Mouse (Mus musculus): ENCODE measurements around the gene Tspan13.
A peak's percentile ranks its signal among the peaks of the same experiment; 100 is the strongest.

The Tspan13 gene

DNA sequence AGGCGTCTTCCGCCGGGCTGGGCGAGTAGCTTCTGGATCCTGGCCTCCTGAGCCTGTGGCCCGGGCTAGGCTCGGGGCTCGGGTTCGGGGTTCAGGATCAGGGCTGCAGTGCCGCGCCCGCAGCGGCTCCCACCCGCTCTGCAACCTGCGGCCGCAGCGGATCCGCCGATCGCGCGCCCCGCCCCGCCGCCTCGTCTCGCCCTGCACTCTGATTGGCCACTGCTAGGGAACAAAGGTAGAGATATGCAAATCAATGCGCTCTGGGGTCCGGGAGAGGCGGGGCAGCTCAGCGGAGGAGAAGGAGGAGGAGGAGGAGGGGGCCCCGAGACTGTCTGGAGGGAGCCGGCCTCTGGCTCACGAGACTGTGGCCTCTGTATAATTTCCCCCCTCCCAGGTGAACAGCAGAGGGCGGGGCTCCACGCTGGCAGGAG, at the start of gene Tspan13:
TSS of gene Tspan13 (minus strand) at position 153 of the 431 bp plus-strand sequence.
- DNase-seq (ENCODE audit: low read depth in 2 of 2, low spot score in 2 of 2): peak; percentile 87 to 92

DNA sequence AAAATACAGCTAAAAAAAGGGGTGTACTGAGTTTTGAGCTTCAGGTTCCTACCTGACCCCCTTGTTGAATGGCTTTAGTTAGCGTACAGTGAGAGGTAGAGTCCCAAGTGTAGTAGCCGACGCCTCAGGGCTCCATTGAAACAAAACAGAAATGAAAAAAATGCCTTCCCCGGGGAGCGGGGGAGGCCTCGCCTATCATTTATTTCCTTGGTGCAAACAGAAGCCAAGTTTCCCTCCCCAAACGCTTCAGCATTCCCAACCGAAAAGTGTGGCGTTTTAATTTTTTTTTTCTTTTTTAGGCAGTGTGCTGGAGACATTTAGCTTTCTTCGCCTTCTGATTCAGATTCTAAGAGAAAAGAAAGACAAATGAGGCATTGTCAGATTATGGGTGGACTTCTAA, 49.7 kb upstream of the Tspan13 start:
- DNase-seq (ENCODE audit: low read depth in 2 of 2, low spot score in 2 of 2): no peak

GRCm38 (mm10) chr12:36089221-36089620, 46.9 kb upstream of the Tspan13 start:
- DNase-seq (ENCODE audit: low read depth in 2 of 2, low spot score in 2 of 2): no peak

DNA sequence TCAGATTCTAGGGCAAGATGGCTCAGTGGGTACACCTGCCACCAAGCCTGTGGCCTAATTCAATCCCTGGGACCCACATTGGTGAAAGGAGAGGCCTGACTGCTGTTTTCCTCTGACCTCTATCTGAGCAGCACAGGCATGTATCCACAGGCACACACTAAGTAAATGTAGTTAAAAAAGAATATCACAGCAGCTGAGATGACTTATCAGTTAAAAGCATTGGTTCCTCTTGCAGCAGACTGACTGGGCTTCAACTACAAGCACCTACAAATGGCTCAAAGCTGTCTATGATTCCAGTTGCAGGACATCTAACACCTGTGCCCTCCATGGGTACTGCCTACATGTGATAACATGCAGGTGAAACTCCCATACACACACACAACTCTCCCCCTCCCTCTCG, 46.5 kb upstream of the Tspan13 start:
- DNase-seq (ENCODE audit: low read depth in 2 of 2, low spot score in 2 of 2): no peak

GRCm38 (mm10) chr12:36085380-36085779, 43.1 kb upstream of the Tspan13 start:
- no peak for DNase-seq (ENCODE audit: low read depth in 2 of 2, low spot score in 2 of 2)

DNA sequence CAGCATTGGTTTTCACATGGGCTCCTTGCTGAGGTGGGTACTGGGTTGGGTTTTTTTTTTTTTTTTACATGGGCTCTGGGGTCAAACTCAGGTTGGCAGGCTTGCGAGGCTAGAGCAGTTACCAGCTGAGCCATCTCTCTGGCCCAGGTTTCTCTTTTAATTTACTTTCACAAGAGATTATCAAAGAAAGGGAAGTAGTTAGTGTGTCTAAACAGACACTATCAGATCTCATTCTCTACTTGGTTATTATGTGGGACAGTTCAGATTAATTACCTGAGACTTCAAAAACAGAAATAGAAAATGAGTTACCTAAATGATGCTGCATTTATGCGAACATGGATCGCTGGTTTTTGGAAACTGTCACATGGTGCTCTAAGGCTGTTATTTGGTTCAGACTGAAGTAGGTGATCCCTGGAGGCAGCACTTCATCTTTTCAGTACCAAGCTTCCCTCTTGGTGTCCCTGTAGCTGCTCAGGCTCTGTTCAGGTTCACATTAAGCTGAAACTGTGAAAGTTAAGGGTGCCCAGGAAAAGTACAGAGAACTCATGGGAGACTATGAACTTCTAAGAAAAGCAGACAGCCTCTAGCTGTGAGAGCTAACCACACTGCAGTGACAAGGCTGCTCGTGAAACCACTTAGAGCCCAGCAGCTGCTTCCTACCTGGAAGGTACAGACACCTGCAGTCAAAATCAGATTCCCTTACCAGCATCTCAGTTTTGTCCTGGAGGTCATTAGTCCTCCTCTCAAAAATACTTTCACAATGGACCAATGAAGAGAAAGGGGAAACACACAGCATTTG, 36.0 kb upstream of the Tspan13 start:
- no peak for DNase-seq (ENCODE audit: low read depth in 2 of 2, low spot score in 2 of 2)

- DNase-seq (ENCODE audit: low read depth in 2 of 2, low spot score in 2 of 2): peak in 1 of 2 experiments; percentile 1
These were observed 30.6 kb upstream of the Tspan13 start for GRCm38 (mm10) chr12:36072860-36073259.

DNA sequence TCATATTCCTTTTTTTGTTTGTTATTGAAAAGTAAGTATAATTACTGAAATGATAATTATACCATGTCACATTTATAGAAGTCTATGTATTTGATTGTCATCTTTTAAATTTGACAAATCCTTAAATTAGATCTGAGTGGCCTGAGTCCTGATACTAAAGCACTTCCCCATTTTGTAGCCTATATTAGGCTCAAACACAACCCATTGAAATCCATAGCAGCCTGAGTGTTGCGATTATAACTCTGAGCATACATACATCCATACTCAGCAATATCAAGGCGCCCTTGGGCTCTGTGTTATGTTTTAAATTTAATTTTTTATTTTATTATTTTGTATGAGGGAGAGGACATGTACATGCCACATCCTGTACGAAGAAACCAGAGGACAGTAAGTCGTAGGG, 27.9 kb upstream of the Tspan13 start:
- no peak for DNase-seq (ENCODE audit: low read depth in 2 of 2, low spot score in 2 of 2)

DNA sequence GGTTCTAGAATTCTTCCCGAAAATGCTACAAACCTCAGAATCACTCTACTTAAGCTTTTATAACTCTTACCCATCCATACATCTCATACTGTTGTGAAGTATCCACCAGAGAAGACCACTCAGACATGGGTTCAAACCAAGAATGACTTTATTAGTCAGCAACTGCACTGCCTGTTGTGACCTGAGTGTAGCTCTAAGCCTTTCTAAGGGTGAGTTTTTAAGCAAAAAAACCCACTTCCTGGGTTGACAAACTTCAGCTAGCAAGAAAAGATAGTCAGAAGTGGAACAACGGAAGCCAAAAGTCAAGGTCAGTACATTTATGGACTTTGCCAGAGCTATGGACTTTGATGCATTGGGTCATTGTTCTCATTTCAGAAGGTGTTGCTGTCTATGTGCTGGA, 25.2 kb upstream of the Tspan13 start:
- DNase-seq (ENCODE audit: low read depth in 2 of 2, low spot score in 2 of 2): no peak

GRCm38 (mm10) chr12:36065911-36066310, 23.6 kb upstream of the Tspan13 start:
- DNase-seq (ENCODE audit: low read depth in 2 of 2, low spot score in 2 of 2): no peak

GRCm38 (mm10) chr12:36057699-36058098, 15.4 kb upstream of the Tspan13 start:
- no peak for DNase-seq (ENCODE audit: low read depth in 2 of 2, low spot score in 2 of 2)

GRCm38 (mm10) chr12:36050276-36050675, 8.0 kb upstream of the Tspan13 start:
- no peak for DNase-seq (ENCODE audit: low read depth in 2 of 2, low spot score in 2 of 2)

- no peak for DNase-seq (ENCODE audit: low read depth in 2 of 2, low spot score in 2 of 2)
These were observed 5.3 kb upstream of the Tspan13 start for GRCm38 (mm10) chr12:36047593-36047992.

DNA sequence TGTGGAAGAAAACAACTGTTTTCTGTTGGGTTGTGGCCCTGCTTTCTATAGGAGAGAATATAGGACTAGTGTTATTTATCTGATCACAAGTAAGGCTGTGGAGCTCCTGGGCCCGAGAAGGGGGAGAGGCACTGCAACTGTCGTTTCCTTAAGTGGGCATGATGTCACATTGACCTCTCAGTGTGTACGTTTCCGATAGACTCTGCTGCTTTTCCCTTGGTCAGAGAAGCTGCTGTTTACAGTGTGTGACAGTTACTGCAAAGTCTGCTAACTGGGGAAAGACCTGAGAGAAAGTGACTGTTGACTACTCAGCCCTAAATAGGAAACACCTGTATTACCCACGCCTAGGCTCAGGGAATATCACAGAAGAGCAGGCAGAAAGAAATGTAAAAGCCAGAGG, 3.9 kb upstream of the Tspan13 start:
- no peak for DNase-seq (ENCODE audit: low read depth in 2 of 2, low spot score in 2 of 2)

DNA sequence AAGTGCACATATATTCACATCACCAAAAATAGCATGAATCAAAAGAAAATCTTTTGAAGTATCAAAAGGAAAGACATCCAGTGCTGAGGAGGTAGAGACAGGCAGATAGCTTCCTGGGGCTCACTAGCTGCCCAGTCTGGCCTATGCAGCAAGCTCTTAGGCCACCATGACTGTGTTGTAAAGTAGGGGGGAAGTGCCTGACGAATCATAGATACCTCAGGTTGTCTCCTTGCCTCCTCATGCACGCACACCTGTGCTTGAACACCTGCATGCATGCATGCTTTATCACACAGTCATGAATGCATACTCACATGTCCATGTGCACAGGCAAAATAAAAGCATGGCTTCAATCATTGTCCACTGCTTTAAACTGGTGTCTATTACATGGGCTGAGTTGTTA, 2.4 kb upstream of the Tspan13 start:
- no peak for DNase-seq (ENCODE audit: low read depth in 2 of 2, low spot score in 2 of 2)

DNA sequence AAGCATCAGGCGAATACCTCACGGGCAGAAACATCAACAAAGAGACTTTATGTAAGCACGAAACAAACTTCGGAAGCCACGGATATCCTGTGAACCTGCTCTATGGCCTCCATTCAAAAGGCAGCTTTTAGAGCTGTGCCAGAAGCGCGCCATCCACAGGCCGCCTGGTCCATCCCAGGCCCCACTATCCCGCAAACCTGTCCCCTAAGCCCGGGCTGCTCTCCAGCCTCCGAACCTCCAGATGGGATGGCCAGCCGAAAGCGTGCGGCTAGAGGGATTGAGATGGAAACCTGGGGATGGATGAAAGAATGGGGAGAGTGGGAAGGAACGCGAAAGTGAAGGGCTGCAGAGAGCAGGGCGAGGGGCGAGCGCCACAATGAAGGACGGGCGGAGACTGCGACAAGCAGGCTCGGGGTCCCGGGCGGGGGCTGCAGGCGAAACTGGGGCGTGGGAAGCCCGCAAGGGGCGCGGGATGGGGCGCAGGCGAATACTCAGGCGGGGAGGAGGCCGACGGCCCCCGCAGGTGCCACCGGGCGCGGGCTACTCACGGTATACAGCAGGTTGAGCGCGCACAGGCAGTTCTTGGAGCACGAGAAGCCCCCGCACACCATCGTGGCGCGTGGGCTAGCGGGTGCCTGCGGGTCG, 475 bp downstream of the Tspan13 start:
- peak; percentile 52 to 62 for DNase-seq (ENCODE audit: low read depth in 2 of 2, low spot score in 2 of 2)

GRCm38 (mm10) chr12:36041281-36041589, 1.1 kb downstream of the Tspan13 start:
- DNase-seq (ENCODE audit: low read depth in 2 of 2, low spot score in 2 of 2): no peak

DNA sequence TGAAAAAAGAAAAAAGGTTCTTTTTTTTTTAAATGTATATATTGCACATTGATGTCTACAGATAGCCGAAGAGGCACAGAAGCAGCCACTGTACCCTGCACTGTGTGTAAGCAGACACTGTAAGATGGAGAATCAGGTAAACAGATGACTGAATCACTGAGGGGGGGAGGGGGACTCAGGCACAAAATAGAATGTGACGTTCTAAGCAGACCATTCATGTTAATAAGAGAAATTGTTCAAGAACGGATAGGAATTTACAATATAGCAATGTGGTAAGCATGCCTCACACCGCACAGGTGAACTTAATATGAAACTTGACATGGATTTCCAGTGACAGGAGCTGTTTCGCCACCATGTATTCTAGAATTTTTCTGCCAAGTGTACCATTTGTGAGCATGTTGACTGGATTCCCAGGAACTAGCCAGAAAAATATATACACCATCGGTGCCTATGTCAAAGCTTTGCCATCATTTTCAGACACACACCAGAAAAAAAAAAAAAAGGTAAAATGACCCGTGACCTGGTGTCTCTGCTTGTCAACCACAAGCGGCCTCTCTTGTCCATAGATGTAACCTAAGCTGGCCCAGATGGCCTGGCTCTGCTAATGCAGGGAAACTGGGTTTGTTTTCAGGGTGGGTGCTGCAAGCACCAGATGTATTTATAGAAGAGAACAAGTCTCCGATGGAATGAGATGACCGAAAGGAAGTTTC, 1.6 kb downstream of the Tspan13 start:
- no peak for DNase-seq (ENCODE audit: low read depth in 2 of 2, low spot score in 2 of 2)

DNA sequence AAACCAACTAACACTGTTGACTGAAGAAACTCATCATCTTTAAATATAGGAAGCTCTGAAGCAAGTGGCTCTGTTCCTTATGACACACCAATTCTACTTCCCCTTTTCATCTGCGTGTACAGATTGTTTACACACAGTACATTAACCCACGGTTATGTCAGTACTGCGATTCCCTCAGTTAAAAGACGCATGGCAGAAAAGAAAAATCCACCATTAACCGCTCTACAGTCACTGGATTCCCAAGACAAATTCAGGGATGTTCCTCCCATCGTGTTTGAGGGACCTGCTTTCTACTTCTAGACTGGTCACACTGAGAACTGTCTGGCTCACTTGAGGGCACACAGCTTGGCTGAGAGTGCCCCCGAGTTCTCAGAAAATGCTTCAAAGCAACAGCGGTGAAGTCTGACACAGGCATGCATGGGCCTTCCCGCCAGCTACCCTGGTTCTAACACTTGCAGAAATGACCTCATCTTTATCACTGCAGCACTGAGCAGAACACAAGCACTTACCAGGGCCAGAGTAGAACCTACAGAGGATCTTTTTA, 2.7 kb downstream of the Tspan13 start:
- DNase-seq (ENCODE audit: low read depth in 2 of 2, low spot score in 2 of 2): peak; percentile 45 to 59

- DNase-seq (ENCODE audit: low read depth in 2 of 2, low spot score in 2 of 2): no peak
These were observed 5.5 kb downstream of the Tspan13 start for GRCm38 (mm10) chr12:36036776-36037175.

- DNase-seq (ENCODE audit: low read depth in 2 of 2, low spot score in 2 of 2): no peak
These were observed 6.2 kb downstream of the Tspan13 start for GRCm38 (mm10) chr12:36036121-36036520.

DNA sequence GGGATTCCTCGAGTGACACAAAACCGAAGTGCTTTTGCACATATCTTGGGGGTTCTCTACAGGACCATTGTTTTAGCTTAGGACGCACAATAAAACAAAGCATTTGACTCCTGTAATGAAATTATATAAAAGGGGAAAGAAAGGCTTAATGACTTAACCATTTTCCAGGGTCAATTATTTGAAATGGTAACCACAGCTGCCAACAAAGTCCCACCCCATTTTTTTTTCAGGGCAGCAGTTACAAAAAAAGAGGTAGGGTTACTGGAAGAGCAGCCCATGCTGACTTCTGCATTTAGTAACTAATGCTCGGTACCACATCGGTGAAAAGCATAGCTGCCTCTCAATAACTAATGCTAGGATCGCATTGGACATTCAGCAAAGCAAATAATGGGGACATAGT, 6.8 kb downstream of the Tspan13 start:
- no peak for DNase-seq (ENCODE audit: low read depth in 2 of 2, low spot score in 2 of 2)

All from CD8-positive naive resting alpha-beta T cell, adult 2 months (primary cell).